Mouse (Mus musculus) retina, postnatal 1 day (tissue): ENCODE measurements at regions not wholly inside any gene's neighbourhood (a gene's known extent, or its start where the extent isn't known, plus 50 kb on each side); places are given as distances from the start of the nearest gene placed in this dataset.
A peak's percentile ranks its signal among the peaks of the same experiment; 100 is the strongest.

Experiments
- DNase-seq: peaks from one replicate; pipeline ENCODE4 v3.0.0-alpha.2; 2012

GRCm38 (mm10) chr14:62117532-62117931 is 174.9 kb upstream of the Rnaseh2b start:
- no peak for DNase-seq

- DNase-seq: no peak
Measured at GRCm38 (mm10) chr14:62118542-62118953, 173.8 kb upstream of the Rnaseh2b start.

GRCm38 (mm10) chr14:62128918-62129317 is 163.5 kb upstream of the Rnaseh2b start:
- DNase-seq: no peak

GRCm38 (mm10) chr14:62132353-62132816 is 160.0 kb upstream of the Rnaseh2b start:
- no peak for DNase-seq

- no peak for DNase-seq
Measured at GRCm38 (mm10) chr14:62137981-62138380, 154.4 kb upstream of the Rnaseh2b start.

GRCm38 (mm10) chr14:62144385-62145030 is 147.9 kb upstream of the Rnaseh2b start:
- DNase-seq: no peak

GRCm38 (mm10) chr14:62157038-62157716 is 135.2 kb upstream of the Rnaseh2b start:
- no peak for DNase-seq

- DNase-seq: no peak
Measured at GRCm38 (mm10) chr14:62159690-62160089, 132.7 kb upstream of the Rnaseh2b start.

- DNase-seq: no peak
Measured at GRCm38 (mm10) chr14:62163120-62163796, 129.1 kb upstream of the Rnaseh2b start.

- DNase-seq: no peak
Measured at GRCm38 (mm10) chr14:62164918-62165317, 127.5 kb upstream of the Rnaseh2b start.

GRCm38 (mm10) chr14:62166006-62166405 is 126.4 kb upstream of the Rnaseh2b start:
- DNase-seq: no peak

GRCm38 (mm10) chr14:62166596-62166995 is 125.8 kb upstream of the Rnaseh2b start:
- no peak for DNase-seq

GRCm38 (mm10) chr14:62167090-62167489 is 125.3 kb upstream of the Rnaseh2b start:
- DNase-seq: no peak

- no peak for DNase-seq
Measured at GRCm38 (mm10) chr14:62168711-62169110, 123.7 kb upstream of the Rnaseh2b start.

- DNase-seq: peak; percentile 21
Measured at GRCm38 (mm10) chr14:62170385-62170784, 122.0 kb upstream of the Rnaseh2b start.

GRCm38 (mm10) chr14:62171256-62172047 is 120.9 kb upstream of the Rnaseh2b start:
- DNase-seq: no peak

- peak; percentile 50 for DNase-seq
Measured at GRCm38 (mm10) chr14:62173835-62174530, 118.4 kb upstream of the Rnaseh2b start.

GRCm38 (mm10) chr14:62175384-62176048 is 116.9 kb upstream of the Rnaseh2b start:
- DNase-seq: no peak

GRCm38 (mm10) chr14:62177509-62177908 is 114.9 kb upstream of the Rnaseh2b start:
- DNase-seq: no peak

GRCm38 (mm10) chr14:62187360-62187759 is 105.0 kb upstream of the Rnaseh2b start:
- no peak for DNase-seq

GRCm38 (mm10) chr14:62188147-62188885 is 104.1 kb upstream of the Rnaseh2b start:
- no peak for DNase-seq
